Mouse (Mus musculus) lung, postnatal 36 days (tissue): ENCODE data around the gene Rps6kl1.
A peak's percentile ranks its signal among the peaks of the same experiment; 100 is the strongest.

Experiments
- DNase-seq: peaks from one replicate; pipeline ENCODE4 v3.0.0; 2022; ENCODE audit warnings: mixed read lengths

Gene Rps6kl1

DNA sequence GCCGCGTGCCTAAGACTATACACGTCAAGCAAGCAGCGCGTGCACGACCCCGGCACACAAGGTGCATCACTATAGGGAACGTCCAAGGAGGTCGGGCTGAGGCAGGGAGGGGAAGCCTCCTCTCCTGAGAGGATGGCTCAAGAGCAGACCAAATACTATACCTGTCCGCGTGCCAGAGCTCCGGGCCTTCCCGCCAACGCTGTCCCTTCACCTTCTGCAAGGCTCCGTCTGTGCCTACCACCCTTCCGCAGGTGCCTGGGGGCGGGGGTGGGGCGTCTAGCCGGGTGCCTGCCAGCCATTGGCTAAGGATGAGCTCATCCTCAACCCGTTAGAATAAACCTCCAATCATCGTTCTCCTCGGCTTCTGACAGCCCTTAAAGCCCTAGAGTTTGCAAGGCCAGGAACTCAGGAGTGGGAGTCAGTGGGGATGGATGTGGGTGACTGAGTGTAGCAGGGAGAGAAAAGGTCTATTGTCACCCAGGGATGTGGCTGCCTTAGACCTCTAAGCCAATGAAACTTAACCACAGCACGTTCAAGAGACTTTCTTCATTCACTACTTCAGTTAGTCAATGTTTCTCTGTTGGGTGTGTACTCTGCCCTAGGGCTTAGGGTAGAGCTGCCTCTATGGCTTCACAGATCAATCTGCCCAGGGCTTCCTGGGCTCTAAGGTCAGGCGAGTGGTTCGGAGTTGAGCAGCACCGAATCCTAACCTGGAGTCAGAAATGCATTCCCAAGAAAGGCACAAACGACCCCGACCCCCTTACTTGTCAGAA is at the start of gene Rps6kl1:
TSS of gene Rps6kl1 (minus strand) at position 263 of the 773 bp plus-strand sequence.
- DNase-seq, result peak; percentile 39

DNA sequence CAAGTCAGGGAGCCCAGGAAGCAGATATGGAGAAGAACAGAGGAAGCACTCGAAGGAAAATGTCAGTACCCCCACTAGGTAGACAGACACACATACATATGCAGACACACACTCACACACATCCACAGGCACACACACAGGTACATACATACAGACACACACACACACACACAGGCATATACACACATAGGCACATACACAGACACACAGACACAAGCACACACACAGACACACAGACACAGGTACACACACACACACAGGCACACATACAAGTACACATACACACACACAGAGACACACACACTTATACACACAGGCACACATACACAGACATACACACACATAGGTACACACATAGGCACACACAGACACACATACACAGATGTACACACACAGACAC is 48.9 kb upstream of the Rps6kl1 start:
- DNase-seq, result no peak

DNA sequence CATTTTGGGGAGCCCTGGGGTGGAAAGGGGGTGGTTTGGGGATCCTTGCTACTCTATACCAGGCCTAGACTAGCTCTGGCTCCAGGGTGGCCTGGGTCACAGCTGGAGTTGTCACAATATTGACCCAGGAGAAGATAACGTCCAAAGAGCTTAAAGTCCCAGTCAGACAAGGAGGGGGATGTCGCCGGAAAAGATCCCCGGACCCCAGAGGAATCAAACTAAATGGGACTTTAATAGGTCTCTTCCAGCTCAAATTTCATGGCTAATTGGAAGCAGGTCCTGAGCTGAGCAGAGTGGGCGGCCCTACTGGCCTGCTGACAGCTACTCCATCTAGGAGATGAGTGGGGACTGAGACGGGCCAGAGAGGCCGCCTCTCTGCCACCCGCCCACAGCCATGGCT is 46.9 kb upstream of the Rps6kl1 start:
- DNase-seq, result no peak

DNA sequence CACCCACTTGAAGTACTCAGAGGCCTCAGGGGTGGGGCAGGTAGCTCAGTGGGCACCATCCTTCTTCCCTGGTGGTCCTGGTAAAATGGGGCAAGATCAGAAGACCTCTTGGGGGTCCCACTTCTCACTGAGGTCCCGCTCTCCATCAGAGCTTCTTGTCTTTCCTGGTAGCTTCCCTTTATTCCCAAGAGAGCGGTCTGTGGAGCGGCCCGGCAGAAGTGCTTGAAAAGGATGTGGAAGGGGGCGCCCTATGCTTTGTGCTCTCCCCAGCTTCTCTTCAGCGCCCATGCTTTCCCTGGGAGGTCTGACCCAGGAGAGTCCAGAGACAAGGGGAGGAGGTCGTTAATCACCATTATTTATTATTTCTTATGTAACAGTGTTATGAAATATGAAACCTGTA is 46.3 kb upstream of the Rps6kl1 start:
- no peak for DNase-seq

DNA sequence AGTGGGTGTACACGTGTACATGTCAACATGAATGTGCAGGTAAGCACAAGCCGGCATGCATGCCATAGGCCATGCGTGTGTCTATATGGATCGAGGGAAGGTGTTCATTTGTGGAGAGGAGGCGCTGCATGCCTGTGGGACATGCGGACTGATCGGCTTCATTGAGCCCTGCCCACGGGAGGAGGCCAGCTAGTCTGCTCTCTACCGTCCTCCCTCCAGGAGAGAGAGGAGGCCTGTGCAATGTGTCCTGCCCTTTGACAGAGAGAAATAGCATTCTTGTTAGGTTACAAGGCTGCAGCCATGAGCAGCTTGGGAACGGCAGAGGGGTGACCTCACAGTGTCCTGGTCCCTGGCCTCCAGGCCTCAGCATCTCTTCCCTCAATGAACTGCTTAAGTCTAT is 45.1 kb upstream of the Rps6kl1 start:
- no peak for DNase-seq

DNA sequence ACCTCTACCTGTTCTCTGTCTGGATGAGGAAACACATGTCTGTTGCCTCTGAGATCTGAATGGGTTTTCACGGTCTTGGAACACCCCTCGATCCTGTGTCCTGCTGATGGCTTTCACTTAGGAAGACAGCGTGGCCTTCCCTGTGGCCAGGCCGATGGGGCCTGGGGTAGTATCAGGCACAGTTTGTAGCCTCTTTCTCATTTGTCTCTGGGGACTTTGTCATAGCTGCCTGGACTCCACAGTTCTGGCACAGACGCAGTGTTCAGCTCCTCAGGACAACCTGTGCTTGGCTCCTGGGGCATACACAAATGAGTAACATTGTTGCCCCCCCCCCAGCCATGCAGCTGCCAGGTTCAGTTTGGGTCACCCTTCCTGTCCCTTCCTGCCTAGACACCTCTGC is 44.0 kb upstream of the Rps6kl1 start:
- DNase-seq, result no peak

DNA sequence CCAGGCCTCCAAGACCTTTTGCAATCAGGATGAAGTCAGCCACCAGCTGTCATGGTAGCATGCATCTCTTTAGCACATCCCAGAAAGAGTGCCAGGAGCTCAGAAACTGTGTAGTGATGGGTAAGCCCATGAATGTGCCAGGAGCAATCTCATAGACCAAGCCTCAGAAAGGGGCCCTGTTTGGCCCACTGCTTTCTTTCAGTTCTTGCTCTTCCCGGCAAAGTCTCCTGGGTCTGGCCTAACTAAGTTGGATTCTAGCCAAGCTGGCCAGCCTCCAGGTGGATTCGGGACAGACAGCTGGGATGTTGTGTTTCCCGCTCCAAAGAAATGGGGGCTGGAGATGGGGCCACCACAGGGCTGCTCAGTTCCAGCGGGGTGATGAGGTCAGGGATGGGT is 43.6 kb upstream of the Rps6kl1 start:
- peak; percentile 78 for DNase-seq

DNA sequence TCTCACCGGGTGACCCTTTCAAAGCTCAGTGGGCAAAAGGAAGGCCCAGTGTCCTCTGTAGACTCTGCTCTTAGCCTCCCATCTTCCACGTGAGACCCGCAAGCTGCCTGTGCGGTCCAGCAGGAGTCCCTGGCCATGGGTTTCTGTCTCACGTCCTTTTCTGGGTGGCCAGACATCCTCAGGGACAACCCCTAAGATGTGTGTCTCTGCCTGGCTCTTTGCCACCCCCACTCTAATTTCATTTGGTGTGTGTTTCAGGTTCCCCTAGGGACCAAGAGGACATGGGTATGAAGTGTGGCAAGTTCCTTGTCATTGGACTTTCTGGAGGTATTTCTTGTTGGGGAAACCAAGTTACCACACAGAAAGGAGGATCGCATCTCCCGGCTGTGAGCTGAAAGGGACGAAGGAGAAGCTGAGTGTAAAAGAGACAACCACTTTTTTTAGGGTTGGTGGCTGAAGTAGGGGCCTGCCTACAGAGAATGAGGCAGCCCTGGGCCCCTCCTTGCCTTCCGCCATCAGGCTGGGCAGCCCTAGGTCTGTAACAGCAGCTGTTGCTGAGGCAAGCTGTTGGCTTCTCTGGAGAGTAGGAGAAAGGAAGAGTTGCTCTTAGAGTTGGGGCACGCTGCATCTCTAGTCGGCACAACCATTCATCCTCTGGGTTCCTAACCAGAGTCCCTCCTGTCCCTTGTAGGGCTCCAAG is 43.0 kb upstream of the Rps6kl1 start:
- DNase-seq, result no peak

DNA sequence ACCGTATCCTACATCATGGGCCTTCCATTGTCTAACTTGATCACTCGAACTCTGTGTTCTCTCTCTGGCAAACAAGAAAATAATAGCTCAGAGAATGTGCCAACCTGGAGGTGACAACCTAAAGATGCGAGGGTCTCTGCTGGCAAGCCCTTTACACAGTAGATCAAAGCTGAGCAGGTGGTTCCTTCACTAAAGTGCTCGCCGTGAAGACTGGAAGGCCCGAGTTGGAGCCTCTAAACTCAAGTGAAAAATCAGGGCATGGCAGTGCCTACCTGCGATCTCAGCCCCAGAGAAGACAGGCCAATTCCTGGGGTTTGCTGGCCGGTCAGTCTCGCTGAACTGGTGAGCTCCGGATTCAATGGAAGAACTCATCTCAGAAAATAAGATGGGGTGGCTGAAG is 42.1 kb upstream of the Rps6kl1 start:
- no peak for DNase-seq

DNA sequence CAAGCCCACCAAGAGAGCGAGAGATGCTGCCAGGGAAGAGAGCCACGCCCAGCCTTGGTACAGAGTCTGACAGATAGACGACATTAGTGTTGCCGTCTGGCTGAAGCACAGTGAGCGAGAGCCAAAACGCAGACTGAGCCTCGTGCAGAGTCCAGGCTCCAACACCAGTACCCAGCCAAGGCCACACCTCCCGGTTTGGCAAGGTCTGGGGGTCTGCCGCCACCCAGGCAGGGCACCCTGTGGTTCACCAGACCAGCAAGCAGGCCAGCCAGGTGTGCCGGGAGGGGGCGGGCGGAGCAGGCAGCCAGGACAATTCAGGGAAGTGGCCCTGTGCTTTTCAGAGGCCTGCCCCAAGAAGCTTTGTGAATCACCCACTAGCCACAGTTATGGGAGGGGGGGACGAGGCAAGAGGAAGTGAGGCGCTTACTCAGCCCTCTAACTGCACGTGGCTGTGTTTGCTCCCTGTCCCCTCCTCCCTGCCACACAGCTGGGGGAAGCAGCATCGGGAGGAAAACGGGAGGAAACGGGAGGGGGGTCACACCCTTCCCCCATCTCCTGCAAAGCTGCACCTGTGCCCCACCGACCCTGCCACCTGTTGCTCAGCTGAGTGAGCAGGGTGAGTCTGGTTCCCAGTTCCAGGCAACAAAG is 41.5 kb upstream of the Rps6kl1 start:
- DNase-seq, result peak; percentile 51

DNA sequence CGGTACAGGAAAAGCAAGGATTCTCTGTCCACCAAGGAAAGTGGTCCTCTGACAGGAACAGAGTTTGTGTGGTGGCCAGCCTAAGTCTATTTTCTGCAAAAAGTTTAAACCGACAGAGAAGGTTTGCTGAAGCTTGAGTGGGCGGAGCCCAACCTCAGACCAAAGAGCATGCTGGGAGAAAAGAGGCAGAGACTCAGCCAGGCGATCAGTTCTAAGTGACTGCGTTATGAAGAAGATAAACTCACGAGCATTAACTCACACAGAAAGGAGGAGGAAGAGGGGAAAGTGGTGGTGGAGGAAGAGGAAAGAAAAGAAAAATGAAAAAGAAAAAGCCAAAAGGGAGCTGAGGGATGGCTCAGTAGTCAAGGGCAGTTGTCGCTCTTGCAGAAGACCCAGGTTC is 39.2 kb upstream of the Rps6kl1 start:
- DNase-seq, result no peak

DNA sequence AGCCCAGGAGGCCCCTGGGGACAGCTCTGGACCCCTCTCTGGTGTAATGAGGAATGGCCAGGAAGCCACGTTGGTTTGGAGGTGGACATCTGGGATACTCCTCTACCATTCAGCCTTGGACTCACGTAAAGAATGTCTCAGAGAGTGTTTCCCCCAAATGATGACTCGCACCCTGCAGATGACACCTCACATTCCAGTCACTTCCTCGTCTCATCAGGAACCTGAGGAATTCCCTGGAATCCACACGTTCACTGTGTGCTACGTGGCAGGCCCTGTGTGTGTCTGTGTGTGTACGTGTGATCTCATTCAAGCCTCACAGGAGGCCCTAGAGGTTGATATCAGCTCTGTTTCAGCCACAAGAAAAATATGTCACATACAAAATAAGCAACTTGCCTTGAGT is 35.3 kb upstream of the Rps6kl1 start:
- DNase-seq, result no peak

DNA sequence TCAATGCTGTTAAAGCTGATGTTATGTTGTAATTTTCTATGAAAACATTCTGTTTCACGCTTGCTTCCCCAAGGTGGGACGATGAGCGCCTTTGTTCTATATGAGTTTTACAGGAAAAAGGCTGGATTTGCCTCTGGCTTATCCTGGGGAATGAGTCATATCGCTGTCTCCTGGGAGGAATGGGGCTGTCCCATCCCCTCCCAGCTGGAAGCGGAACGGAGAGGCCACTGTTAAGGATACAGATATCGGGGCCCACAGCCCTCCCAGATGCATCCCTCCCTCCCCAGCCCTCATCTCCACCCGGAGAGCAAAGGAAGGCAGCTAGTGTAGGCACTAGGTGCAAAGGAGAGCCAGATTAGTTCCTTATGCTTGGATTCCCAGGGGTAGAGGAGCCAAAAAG is 34.7 kb upstream of the Rps6kl1 start:
- no peak for DNase-seq

DNA sequence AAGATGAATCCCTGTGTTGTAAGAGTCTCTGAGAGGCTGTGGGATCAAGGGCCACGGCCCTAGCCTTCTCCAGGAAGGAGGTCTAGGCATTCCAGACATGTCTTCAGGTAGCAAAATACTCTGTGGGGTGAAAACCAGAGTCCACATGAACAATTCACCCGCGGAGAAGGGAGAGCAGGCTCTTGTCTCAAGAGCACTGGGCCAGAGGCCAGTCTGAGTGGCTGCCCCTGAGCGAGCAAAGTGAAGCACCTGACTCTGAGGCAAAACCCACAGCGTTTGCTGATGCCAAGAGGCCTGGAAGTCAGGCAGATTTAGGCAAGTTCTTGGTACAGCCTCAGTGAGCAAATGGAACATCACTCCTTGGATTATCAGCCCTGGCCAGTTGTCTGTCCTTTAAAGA is 33.1 kb upstream of the Rps6kl1 start:
- peak; percentile 78 for DNase-seq

DNA sequence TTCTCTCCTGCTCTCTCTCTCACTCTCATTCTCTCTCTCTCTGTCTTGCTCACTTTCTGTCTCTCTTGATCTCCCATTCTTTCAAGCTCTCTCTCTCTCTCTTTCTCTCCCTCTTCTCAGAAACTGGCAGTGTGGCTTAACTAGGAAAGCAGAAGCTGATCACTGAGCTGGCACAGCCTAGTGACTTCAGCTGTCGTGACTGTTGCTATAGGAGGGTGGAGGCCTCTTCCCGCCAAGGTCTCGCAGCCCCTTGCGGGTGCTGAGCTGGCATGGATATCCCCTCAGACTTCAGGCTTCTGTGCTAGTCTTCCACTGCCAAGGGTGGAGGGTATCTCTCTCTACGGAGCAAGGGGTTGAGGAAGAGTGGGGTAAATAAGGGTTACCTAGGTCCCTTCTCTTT is 31.8 kb upstream of the Rps6kl1 start:
- DNase-seq, result no peak

DNA sequence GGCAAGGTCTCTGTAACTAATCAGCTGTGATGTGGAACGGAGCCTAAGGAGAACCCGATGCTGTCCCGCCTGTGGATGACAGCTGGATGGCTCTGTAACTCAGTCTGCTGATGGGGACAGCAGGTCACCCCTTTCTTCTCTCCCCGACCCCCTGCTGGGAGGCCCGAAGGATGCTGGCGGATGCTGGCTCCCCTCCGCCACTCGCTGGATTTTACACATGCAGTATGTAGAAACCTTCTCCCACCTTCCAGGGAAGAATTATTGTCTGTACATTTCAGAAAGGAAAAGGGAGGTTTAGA is 31.2 kb upstream of the Rps6kl1 start:
- DNase-seq, result no peak

DNA sequence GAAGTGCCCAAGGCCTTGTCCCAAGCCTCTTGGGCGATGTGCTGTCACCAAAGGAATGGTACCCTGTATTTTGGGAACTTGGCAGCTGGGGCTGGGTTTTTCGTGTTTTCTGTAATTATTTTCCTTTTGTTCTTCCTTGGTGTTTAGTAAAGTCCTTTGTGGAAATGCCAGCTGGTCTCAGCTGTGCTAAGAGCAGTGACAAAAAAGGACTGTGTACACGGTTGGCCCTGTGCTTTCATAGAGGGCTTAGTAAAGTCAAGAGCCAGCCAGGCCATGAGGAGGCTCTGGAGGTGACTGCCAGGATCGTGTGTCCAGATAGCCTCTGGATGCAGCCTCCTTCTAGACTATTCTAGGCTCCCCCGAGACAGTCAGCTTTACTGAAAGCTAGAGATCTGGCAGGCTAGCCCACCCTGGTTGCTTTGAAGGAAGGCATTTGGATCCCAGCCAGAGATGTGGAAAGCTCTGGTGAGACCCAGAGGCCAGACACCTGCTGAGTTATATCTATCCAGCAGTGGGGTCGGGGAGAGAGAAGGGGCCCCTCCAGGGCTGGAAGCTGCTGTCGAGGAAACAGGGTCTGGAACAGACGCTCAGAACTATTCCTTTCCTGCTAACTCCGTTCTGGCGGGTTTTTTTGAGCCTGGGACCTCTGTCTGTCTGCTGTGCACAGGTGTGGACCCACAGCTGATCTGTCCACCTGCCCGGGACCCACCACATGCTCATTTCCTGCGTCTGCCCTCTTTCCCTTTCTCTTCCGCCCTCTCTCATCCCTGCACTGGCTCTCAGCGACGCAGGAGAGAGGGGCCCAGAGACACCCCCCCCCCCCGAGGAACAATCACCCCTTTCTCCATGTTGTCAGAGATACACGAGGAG is 30.6 kb upstream of the Rps6kl1 start:
- DNase-seq, result no peak

DNA sequence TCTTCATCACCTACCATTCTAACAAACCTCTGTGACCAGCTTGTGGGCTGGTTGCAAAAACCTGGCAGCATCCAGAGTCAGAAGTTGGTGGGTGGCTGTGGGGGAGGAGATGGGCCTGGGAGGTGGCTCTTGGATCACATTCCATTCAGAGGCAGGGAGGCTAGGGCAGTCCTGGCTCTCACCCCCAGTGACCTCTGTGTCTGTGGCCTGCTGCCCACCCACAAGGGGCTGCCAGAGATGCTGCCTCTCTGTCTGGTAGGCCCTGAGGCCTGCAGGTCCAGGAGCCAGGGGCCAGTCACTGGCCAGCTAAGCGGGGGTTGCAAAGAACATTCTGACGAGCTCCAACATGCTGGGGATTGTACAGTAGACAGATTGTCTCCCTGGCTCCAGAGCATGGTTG is 27.2 kb upstream of the Rps6kl1 start:
- DNase-seq, result no peak

DNA sequence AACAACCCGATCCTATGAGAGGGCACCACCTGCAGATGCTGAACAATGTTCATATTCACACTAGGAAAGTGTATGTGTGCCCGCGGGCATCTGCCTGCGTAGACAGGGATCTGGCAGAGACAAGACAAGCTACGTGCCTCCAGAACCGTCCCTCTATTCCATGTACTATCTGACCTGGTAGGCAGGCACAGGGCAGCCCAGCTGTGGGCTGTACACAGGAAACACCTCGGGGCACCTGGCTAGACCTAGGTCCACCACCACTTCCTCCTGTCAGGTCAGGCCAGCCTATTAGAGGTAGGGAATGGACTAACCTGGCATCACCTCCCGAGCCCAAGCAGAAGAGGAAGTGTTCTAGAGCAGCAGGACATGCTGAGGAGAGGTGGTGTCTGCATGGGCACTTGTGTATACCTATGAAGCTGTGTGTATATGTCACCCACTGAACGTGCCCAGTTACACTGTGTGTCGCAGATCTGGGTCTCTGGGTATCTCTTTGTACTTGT is 26.7 kb upstream of the Rps6kl1 start, which contains the start of gene Pgf:
TSS of gene Pgf (minus strand) at position 51 of the 500 bp plus-strand sequence.
- DNase-seq, result no peak

DNA sequence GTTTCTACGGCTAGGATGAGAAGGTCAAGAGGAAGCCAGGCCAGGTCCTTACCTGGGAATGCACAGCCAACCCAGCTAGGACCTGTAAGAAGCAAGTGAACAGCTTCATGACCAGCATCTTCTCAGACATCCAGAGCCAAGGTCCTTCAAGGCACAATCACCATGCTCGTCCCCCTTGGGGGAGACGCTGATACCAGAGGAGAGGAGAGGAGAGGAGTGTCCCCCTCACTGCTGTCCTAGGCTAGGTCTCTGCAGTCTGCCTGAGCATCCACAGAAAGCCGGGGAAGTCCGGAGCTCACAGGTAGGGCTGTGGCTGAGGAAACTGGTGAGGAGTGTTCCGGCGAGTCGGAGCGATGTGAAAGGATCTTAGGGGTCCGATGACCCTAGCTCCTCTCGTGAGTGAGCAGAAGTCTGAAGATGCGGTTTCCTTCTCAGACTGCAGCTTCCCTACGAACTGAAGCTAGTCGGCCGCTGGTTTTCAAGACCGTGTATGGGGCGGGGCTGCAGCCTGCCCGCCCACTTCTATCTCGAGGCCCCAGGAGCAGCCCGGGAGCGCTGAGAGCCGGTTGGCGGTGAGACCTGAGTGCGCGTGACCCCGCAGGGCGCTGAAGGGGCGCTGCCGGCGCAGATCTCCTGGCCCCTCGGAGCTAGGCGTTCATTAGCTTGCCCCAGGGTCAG is 25.9 kb upstream of the Rps6kl1 start:
- DNase-seq, result peak; percentile 67

DNA sequence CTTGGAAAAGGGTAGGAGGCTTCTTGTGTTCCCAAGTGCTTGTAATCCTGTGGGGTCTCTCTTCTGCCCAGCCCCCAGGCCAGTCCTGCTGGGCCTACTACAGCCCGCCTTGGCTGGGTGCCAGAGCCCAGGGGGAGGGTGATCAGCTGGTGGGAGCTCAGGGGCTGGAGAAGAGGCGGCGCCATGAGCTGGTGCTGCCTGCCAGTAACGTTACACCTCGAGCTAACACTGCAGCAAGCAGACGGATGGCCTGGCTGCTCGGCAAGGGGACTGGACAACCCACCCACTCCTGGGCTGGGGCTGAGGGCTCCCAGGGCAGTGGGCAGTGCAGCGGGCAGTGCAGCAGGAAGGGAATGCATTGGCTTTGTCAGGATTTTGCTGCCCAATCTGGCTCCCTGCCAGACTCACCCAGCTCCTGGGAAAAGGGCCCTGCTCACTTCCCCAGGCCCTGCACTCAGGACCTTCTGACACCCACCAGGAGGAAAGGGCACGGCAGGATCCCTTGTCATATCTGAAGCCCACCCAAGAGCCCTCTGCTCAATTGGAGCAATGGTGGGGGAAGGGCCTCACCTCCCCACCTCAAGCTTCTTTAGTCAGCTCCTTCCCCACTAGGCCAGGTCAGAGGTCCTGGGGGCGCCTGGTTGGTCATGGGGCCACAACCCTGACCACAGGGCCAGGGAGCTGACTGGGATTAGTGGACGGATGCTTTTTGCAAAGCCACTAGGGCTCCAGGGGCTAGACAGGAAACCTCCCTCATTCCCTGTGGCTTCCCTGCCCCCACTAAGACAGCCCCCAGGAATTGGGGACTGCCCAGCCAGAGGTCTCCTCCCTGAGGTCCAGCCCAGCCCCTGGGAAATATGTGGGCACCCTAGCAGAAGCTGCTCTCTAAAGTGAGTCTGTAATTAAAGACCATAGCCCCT is 25.1 kb upstream of the Rps6kl1 start:
- DNase-seq, result no peak
